Mouse (Mus musculus): ENCODE measurements around the gene Gna11.

GRCm38 (mm10) chr10:81483983-81484382, 61.0 kb downstream of the Gna11 start:
- TF ChIP-seq POLR2A (IDR thresholded peaks at IDR 0.05; ENCODE audit: insufficient read depth, low read depth, low read length) (no peak), CTCF (IDR thresholded peaks at IDR 0.05; ENCODE audit: insufficient read depth, low read depth, low read length) (peak; percentile 45; the same call in 1 of the 2 replicates)
